Mouse (Mus musculus): Measurements from ENCODE around the gene Slc25a39.
"Not testable (repeated sequence)": the region's sequence is repeated elsewhere in the genome, so short reads cannot be mapped to it uniquely, and the experiment has no call there.

Slc25a39 gene

GRCm38 (mm10) chr11:102369263-102369662 is 38.5 kb downstream of the Slc25a39 start:
- peak; percentile 56 for DNase-seq

GRCm38 (mm10) chr11:102368347-102368746 is 39.4 kb downstream of the Slc25a39 start:
- no peak for DNase-seq

- no peak for DNase-seq
Observed at GRCm38 (mm10) chr11:102367504-102368280, 40.1 kb downstream of the Slc25a39 start.

- not testable (repeated sequence) for DNase-seq
Observed at GRCm38 (mm10) chr11:102366103-102366502, 41.6 kb downstream of the Slc25a39 start, which contains the start of gene Slc4a1. Gene Slc4a1 (minus strand): TSS chr11:102366203.

DNA sequence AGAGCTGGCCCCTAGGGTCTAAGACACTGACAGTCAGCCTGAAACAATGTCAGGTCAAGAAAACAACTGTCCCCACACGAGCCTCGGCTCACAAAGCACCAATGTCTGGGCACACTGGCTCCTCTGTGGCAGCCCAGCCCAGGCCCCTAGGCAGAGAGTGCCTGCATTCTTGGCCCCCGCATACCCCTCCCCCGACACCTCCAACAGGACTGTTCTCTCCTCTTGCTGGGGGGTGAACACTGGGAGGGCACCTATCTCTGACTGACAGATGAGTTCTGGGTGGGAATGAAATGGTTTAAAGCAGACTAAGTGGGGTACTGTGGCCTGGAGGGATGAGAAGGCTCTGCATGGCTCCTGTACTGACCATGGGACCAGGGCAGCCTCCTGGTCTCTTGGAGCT is 42.0 kb downstream of the Slc25a39 start:
- DNase-seq, result no peak

DNA sequence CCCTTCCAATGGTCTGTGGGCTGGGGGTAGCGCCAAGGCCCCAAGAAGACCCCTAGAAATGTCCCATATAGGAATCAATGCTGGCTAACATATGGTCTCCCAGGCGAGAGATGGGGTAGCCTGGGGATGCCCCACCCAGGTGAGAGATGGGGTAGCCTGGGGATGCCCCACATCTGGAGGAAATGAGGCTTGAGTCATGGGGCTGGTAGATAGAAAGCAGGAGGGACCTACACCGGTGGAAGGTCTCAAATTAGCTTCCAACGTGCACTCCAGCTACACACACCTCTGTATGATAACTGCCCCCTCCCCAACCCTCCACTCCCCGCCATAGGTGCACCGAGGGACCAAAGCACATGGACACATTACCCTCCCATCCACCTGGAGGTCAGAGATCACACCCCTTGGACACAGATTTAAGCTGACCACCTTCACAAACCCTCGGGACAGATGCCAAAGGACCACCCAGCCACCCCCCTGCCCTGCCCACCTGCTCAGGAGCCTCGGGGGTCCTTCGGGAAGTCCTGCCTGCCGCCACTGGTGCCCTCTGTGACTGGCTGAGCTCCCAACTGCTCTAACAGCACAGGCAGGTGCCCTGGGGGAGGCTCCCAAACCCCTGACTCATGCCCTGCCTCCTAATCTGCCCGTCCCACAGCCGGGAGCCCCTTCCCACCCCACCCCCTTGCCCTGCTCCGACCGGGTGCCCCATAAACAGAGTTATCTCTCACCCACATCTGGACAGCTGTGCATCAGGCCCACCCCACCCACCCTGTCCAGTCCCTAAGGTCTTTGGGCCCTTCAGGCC is 43.0 kb downstream of the Slc25a39 start:
- DNase-seq, result no peak

DNA sequence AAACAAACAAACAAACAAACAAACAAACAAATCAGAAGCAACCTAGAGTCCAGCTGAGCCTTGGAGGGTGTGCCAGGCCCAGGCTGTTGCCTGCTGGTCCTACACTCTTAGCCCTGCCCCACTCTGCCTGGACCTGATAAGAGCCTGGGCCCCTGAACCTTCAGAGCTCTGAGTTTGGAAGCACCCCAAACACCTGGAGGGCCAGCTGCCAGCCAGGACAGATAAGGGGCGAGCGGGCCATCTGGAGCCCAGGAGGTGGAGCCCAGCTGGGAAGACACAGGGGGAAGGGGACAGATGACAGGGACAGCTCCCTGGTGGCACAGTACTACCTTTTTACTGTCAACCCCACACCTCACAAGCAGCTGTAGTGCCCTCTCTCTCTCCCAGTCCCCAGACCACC is 44.1 kb downstream of the Slc25a39 start:
- DNase-seq, result no peak

DNA sequence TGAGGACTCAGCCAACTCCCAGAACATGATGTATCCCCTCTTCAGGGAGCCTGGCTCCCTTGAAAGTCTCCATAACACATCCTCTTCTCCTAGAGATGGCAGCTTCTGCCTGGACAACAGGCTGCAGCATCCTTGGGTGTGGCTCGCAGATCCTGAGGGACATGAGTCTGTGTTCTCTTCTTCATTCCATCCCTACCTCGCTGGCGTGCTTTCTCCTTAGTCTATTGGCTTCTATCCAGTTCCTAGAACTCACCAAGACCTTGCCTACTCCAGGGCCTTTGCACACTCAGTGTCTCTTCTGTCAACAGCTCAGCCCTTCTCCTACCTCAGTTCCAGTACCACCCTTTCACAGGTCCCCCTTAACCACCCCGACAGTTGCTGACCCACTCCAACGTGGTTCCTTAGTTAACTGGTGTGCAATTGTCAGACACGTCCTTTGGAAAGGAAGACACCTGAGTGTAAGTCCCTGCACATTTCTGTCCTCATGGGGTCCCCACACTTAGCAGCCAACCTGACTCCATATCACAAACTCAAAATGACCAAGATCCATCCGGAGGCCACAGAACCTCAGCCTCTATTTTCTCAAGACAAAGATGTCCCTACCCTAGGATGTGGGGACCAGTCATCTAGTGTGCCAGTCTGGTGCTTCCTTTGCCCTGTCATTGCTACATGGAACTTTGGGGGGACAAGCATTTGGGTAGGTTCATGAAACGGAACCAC is 45.8 kb downstream of the Slc25a39 start:
- no peak for DNase-seq

DNA sequence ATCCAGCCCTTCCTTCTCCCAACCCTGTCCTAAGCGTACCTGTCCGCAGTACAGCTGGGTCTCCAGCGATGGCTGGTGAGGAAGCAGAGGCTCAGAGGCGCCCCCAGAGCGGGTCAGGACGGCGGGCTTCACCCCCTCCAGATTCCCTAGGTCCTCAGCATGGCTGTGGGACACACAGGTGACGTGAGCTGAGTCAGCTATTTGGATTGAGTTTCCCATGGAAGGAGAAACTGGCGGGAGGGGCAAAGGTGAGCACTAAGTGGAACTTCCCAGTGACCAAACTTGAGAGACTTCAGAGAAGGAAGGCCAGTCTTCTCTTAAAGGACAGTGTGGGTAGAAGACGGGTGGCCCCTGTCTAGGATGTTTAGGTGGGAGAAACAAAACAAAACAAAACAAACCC is 49.4 kb downstream of the Slc25a39 start:
- no peak for DNase-seq

- no peak for DNase-seq
Observed at GRCm38 (mm10) chr11:102356636-102357350, 51.0 kb downstream of the Slc25a39 start.

GRCm38 (mm10) chr11:102356190-102356589 is 51.6 kb downstream of the Slc25a39 start:
- no peak for DNase-seq

- no peak for DNase-seq
Observed at GRCm38 (mm10) chr11:102355501-102355900, 52.2 kb downstream of the Slc25a39 start.

DNA sequence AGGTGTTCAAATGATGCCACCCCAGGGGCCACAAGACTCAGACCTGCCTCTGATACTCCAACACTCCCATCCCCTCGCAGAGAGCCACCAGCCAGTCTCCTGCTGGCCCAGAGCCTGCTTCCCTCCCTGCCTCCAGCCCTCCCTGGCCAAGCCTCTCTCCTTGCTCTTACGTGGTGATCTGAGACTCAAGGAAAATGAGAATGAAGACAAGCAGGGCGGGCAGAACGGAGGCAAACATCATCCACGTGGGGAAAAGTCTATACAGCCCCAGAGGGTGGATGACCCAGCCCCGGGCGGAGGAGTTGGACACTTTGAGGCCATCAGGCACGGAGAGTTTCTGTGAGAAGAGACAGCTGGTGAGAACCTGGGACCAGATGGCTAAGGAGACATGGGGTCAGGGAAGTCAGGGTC is 54.7 kb downstream of the Slc25a39 start:
- DNase-seq, result no peak
